Mouse (Mus musculus) testis, postnatal 10 days (tissue): ENCODE measurements at regions not wholly inside any gene's neighbourhood (a gene's known extent, or its start where the extent isn't known, plus 50 kb on each side); places are given as distances from the start of the nearest gene placed in this dataset.
"Not testable (repeated sequence)": the region's sequence is repeated elsewhere in the genome, so short reads cannot be mapped to it uniquely, and the experiment has no call there.

Experiments used
- DNase-seq: peaks from one replicate; pipeline ENCODE4 v3.0.0; 2021; ENCODE audit warnings: low spot score

DNA sequence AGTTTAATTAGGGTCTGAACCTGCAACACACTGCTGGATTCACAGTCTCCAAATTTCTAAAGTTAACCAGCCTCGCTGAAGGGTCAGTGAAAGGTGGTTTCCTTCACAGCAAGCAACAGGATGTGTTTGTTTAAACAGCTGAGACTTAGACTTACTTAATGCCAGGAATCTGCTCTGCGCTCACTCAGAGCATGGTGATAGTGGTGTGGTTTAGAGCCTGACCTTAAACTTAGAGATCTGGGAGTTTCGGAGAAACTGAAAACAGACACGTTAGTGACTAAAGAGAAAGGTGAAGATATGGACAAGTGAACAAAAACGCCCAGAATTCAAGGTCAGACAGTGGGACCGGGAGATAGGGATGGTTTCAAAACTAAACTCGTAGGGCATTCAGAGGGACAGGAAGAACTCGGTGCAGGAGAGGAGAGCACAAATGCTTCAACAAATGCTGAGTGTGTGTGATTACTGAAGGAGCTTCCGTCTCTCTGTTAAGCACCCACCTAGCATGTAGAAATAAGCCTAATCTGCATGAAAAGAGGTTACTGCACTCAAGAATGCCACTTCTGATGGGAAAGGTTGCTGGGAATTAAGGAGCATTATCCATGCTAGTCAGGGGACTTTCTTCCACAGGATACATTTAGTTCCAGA is 97.2 kb upstream of the Ifngr1 start:
- no peak for DNase-seq

DNA sequence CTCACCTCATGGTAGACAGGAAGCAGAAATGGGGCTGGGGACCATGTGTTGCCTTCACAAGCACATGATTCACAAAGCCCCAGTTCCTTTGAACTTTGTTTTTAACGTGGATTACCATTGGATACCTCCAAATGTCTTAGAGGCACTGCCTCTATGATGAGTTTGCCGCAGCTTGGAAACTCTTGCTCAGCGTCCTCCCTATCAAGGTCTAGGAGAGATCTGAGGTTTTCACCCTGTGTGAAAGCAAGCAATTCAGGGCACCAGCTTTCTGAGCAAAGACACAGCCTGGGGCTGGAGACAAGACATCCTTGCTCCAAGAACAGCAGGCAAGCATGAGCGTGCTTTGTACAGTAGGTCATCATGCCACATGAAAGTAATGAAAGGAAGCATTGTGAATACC is 93.6 kb upstream of the Ifngr1 start:
- DNase-seq = no peak

DNA sequence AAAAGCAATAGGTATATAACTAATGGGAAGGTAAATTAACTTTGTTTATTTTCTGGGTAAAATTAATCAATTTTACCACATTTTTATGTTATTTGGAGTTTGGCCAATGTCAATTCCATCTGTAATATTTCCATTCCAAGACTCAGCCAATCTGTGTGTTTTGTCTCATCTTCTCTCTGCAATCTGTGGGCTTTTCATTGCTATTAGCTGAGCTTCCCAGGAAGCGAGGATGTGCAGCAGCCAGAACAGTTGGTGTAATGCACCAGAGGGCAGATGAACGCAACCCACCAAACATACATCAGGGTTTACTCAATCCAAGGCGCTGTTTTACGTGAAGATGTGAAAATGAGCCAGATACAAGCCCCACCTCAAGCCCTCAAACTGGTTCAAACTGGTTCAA is 88.9 kb upstream of the Ifngr1 start:
- DNase-seq = no peak

DNA sequence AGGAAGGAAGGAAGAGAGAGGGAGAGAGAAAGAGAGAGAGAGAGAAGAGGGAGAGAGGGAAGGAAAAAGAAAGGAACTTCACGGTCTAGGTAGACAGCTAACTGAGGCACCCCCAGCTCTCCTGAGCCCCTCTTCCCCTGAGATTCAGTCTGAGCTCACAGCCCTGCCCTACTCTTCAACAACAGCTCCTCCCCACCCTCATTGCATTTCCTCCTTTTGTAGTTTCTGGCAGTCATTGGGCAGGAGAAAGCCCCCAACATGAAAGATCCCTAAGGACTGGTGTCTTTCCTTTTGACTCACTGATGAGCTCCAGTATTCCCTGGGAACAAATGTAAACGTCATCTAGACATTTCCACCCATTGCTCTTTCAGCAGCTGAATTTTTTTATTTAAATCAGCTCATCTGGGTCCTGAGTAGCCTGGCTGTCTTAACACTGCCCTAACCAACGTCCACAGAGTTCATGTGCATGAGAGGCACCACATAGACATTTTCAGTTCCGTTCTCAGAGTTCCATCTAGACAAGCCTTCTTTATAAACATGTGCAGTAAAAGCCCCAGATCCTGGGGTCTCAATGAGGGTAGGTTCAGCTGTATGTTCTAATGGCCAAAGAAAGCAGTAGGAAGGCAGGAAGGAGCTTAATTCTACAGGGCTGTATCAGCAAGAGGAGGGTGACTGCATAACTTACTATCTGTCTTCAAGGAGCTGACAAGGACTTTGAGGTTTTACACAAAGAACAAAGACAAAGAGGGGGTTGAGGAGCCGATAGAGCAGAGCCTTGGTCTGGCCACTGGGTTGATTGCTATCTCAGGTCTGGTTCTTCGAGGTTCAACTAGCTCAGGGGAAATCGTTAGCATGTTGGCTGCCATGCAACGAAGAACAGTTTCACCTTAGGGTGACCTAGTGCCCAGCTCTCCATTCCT is 87.6 kb upstream of the Ifngr1 start:
- no peak for DNase-seq

- no peak for DNase-seq
Measured at GRCm38 (mm10) chr10:19505174-19505573, 86.6 kb upstream of the Ifngr1 start.

DNA sequence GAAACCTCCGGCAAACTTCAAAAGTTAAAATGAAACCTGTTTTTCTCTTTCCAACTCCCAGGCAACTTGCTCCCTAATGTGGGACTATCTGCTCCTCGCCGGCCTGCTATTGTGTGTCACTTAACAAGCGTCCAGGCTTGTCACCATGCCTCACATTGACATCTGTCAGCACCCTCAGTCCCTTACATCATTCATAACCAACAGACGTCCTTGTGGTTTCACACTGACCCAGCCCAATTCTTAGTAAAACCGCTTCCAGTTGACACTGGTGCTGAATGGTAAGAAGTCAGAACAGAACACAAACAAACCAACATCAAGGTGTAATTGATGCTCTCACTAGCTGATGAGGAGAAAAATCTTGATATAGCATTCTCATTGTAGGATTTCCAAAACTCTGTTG is 85.8 kb upstream of the Ifngr1 start:
- no peak for DNase-seq

DNA sequence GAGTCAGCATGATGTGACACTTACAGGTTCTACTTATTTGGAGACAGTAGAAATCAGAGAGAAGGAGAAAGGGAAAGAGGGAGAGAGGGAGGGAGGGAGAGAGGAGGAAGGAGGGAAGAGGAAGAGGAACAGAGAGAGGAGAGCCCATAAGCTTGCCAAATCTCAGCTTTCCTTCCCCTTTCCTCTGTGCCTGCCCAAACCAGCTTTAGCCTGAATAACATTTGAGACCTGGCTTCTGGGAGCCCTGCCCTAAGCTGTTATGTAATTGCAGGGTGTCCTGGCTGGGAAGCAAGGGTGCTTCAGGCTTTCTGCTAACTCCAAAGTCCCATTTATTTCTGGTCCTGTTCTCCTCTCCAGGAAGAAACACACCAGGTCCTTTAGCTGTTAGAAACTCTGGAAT is 85.3 kb upstream of the Ifngr1 start:
- no peak for DNase-seq

DNA sequence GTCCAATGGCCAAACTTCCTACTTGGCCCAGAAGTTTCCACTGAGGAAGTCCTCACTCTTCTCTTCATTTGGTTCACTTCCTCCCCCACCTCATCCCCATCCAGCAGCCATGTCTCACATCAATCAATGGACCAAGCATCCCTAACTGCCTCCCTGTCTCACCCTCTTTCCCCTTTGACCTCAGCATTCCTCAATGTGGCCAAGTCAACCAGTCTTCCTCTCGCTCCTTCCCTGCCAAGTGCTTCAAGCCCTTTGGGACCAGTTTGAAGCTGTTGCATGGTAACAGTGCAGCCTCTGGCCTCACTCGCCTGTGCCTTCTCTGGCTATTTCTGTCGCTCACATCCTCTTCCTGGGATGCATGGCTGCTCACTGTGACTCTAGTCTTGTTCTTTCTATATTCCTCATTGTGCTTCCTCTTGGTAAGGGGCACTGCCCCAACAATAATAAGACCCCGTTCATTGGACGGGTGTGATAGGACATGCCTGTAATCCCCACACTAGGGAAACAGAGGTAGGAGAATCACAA is 83.5 kb upstream of the Ifngr1 start:
- no peak for DNase-seq

DNA sequence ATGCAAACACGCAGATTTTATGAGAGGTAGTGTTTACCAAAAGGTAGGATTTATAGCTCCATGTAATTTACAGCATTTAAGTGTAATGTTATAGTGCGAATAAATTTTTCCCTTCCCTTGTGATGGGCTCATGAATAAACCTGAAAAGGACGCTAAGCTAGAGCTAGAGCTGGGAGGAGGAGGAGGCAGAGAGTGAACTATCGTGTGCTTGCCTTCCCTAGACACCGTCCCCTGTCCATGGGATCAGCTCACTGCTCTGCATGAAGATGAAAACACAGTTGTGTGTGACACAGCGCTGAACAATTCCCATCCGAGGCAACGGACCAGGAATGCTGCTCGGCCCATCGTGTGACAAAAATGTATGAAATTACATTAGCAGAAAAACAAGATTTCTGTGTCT is 81.7 kb upstream of the Ifngr1 start:
- DNase-seq = no peak

GRCm38 (mm10) chr10:19514366-19514765 is 77.4 kb upstream of the Ifngr1 start:
- DNase-seq = not testable (repeated sequence)

DNA sequence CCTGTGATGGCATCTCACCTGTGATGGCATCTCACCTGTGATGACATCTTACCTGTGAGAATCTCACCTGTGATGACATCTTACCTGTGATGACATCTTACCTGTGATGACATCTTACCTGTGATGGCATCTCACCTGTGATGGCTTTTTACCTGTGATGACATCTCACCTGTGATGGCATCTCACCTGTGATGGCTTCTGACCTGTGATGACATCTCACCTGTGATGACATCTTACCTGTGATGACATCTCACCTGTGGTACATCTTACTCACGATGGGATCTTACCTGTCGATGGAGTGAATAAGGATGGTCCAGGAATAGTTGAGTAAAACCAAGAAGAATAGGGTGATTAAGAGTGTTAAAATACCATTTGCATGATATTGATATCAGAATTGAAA is 76.9 kb upstream of the Ifngr1 start:
- DNase-seq = no peak

GRCm38 (mm10) chr10:19516011-19516410 is 75.7 kb upstream of the Ifngr1 start:
- no peak for DNase-seq

DNA sequence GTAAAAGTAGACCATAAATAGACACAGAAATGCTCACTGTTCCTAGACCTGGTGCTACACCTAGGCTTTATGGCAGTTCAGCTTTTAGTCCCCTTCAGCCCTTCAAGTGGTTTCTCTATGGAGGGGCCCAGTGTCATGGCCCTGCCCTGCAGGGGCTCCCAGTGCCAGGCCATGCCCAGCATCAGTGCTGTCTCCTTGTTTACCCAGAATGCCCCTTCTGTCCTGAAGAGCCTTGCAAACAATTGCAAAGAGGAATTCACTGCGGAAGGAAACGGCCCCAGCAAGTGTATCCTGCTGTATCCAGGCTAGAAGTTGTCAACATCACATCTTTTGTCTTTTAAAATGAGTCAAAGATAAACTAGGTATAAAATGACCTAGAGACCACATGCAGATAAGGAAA is 74.7 kb upstream of the Ifngr1 start:
- DNase-seq = no peak

DNA sequence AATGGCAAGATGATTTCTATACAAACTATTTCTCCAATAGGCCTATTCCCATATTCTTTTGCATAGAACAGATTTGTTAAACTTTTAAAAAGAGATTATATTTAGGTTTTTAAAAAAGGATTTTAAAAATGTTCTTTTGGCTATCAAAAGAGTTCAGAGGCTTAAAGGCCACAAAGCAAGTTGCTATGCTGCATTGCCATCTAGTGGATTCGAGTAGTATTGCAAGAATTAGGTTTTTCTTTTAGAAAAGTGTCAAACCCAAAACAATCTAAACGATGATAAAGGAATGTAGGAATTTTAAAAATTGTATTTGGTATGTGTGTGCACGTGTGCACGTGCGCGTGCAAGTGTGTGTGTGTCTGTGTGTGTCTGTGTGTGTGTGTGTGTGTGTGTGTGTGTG is 73.0 kb upstream of the Ifngr1 start:
- no peak for DNase-seq

DNA sequence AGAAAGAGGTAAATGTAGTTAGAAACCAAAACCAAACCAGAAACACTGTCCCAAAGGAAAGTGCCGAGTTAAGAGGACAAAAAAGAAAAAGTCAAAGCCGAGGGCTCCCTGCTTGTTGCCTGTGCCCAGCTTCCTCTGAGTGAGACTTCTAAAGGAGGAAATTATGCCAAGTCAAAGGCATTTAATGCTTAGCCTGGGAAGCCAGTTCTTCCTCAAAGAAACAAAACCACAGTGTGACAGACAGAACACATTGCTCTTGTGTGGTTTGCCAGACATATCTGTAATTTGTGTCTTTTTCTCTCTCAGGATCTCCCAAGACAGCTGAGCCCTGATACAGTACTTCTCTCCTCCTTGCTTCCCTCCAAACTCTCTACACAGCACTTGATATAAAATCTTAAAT is 69.6 kb upstream of the Ifngr1 start:
- DNase-seq = no peak

- DNase-seq = no peak
Measured at GRCm38 (mm10) chr10:19525939-19526338, 65.8 kb upstream of the Ifngr1 start.

- DNase-seq = no peak
Measured at GRCm38 (mm10) chr10:19526353-19526752, 65.4 kb upstream of the Ifngr1 start.

- no peak for DNase-seq
Measured at GRCm38 (mm10) chr10:19529655-19530054, 62.1 kb upstream of the Ifngr1 start.

GRCm38 (mm10) chr10:19530056-19530455 is 61.7 kb upstream of the Ifngr1 start:
- no peak for DNase-seq

DNA sequence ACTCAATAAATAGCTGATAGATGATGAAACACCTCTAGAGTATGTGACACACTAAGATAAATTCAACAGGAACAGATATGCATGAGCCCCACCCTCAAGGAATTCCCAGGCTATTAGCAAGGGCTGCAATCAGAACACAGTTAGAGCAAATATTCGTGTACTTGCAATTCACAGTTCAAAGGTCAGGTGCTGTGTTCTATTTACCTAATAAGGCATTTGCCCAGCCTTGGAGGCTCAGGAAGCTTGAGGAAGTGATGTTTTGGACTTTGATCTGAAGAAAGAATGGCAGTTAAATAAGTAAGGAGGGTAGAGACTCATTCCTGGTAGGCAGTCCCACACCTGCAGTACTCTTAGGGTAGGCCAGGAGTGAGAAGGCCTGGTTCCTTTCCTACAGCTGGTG is 60.3 kb upstream of the Ifngr1 start:
- no peak for DNase-seq

DNA sequence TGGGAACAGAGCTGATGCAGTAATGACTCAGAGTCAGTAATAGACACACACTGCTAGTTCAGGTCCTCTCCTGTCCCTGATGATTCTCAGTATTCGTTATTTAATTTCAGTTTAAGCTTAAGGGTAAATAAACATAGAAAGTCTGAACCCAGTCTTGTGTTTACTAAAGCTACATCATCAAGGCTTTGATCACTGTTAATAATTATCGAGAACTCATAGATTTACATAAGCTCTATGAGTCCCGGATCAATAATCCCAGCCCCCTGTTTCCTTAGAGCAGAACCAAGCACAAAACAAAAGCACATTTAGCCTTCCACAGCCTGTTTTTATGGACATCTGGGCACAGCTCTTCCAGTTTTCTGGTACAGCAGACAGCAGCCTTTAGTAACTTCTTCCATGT is 59.0 kb upstream of the Ifngr1 start:
- no peak for DNase-seq

DNA sequence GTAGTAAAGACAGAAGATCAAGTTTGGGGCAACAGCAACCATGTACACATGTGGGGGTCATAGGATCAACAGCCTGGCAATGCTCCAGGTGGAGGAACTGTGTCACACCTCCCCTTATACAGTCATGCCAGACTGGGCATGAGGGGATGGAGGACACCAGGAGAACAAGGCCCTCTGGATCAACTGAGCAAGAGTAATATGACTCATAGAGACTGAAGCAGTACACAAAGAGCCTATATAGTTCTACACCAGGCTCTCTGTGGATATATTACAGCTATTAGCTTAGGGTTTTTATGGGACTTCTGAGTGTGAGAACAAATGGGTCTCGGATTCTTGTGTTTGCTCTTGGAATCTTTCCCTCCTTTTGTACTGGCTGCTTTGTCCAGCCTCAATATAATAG is 57.9 kb upstream of the Ifngr1 start:
- no peak for DNase-seq
